Comparison of ENCODE assay signal across 9 mouse cellular contexts in genomic region chr17:88558168-88558842, GRCm38 (mm10). TPM values are rescaled to one million over a fixed set of nuclear protein-coding genes. Genes with fewer than 3 reads are reported as not detected.
DNase-seq lines count a peak whose midpoint lies in the region.
"Had no signal": no experiment of that assay in that cellular context is flagged by ENCODE, and none has a peak within 500 bp of the region (broad histone marks: within the 10 kb centered on the region; RNA-seq: fewer than 3 reads in every experiment).

No protein-coding gene starts in this region.

- DNase-seq in Muller cell, postnatal 12 days (ENCODE audit: inconsistent ontology term), result peak; percentile 81
- DNase-seq in brain, adult 2 months (ENCODE audit: low read depth, low spot score), result peak; percentile 91
- DNase-seq in forebrain, embryonic 10.5 days (ENCODE audit: extremely low spot score, low spot score), result peak; percentile 69
- peak; percentile 84 for DNase-seq in heart, postnatal 4 days
- DNase-seq in layer of hippocampus, adult 11-12 months (ENCODE audit: low spot score), result peak; percentile 79
- DNase-seq in lung, postnatal 25 days (ENCODE audit: low spot score), result peak; percentile 83
- peak; percentile 62 for DNase-seq in right cerebral cortex, postnatal 14 days
- no peak for DNase-seq in natural killer cell, adult 2 months (ENCODE audit: low spot score in 2 of 2)

- H3K4me3 ChIP-seq in forebrain, embryonic 10.5 days, result no peak overlapping the region

- H3K27me3 ChIP-seq in forebrain, embryonic 10.5 days (ENCODE audit: poor library complexity, severe bottlenecking), result no peaks in the 10 kb centered on the region

- 0 out of 2 replicates have a peak, but pooled peaks cover 7% of the 10 kb centered on the region for H3K4me1 ChIP-seq in forebrain, embryonic 10.5 days

- no peak overlapping the region for H3K27ac ChIP-seq in forebrain, embryonic 10.5 days

- no peaks in the 10 kb centered on the region for H3K9me3 ChIP-seq in forebrain, embryonic 10.5 days

- H3K36me3 ChIP-seq in forebrain, embryonic 10.5 days (replicated peaks), result peaks cover 53% of the 10 kb centered on the region

- WGBS in forebrain, embryonic 10.5 days, result 37% methylated on average over 13 of the region's 13 CpGs

RNA-seq across cellular contexts. Expression of gene Ppp1r21, which starts 28.4 kb away (rescaled TPM):
- 17.4 and 19.7 TPM in 2 replicates for polyA plus RNA-seq in forebrain, embryonic 10.5 days (2016; fragmentation: Nextera tagmentation; extraction: Ambion mirVana)
- 10 to 100 TPM; 11.5 to 16.7 TPM for total RNA-seq in heart, postnatal 4 days (2021)

RNA-seq across cellular contexts. Expression of gene Ston1, which starts 39.2 kb away (rescaled TPM):
- polyA plus RNA-seq in forebrain, embryonic 10.5 days (2016; fragmentation: Nextera tagmentation; extraction: Ambion mirVana), result 1.2 and 1.4 TPM in 2 replicates
- 10 to 100 TPM; 25.3 to 28.7 TPM for total RNA-seq in heart, postnatal 4 days (2021)
- total RNA-seq: neutrophil, adult 5-6 weeks had no signal

Comparison
In these comparisons a context has a peak if more than half of its experiments do, and no peak if none do; other contexts are left out.
1. DNase-seq: peak in Muller cell, postnatal 12 days (single experiment), brain, adult 2 months (single experiment), forebrain, embryonic 10.5 days (single experiment), heart, postnatal 4 days (single experiment), layer of hippocampus, adult 11-12 months (single experiment), lung, postnatal 25 days (single experiment) and right cerebral cortex, postnatal 14 days (single experiment); none in natural killer cell, adult 2 months (0 of 2).